Mouse (Mus musculus) telencephalon, adult 2 months (tissue): ENCODE measurements at regions not wholly inside any gene's neighbourhood (a gene's known extent, or its start where the extent isn't known, plus 50 kb on each side); places are given as distances from the start of the nearest gene placed in this dataset.

Experiments
- DNase-seq: peaks from one replicate; pipeline ENCODE4 v3.0.0-alpha.2; 2011; ENCODE audit warnings: low read depth, low spot score

- DNase-seq, result no peak
Observed at GRCm38 (mm10) chr1:159989561-159989960, 54.6 kb upstream of the 4930523C07Rik start.

DNA sequence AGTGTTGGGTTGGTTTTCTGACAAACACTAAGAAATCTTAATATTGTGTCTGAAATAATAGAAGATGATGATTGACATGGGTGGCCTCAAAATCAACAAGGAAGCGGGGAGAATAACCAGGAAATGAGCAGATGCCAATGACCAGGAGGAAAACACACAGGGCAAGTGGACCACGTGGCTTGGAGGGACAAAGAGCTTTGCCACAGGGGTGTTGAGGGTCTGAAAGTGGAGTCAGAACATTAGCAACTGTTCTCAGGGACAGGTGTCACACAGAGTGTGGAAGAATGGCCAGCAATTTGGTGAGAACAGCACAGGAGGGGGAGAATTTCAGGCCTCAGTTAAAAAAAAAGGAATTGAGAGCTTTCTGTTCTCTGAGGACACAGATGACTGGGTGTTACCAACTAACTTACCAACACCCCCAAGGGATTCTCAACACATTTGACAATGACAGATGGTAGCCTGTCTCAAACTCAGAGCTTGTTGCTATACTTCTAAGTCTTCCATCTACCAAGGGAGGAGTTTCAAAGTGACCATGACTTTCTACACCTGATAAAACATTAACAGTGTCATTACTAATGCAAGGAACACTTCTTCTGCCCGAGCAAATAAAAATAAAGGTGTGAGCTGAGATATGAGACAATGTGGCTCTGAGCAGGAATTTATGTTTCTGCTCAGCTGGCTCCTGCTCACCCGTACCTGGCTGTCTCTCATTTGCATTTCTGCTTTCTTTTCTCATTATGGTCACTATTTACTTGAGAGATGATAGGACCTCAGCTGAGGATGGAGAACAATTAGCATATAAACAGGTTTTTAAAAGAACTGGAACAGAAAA lies 52.2 kb upstream of the 4930523C07Rik start:
- peak; percentile 23 for DNase-seq
